Mouse (Mus musculus): ENCODE data around the gene Fcrla. TPM values are rescaled to one million over a fixed set of nuclear protein-coding genes. Genes with fewer than 3 reads are reported as not detected.
"Not testable (repeated sequence)": the region's sequence is repeated elsewhere in the genome, so short reads cannot be mapped to it uniquely, and the experiment has no call there.

Gene Fcrla
- 0.08 TPM in 1 of 2 replicates, not detected in the other for polyA plus RNA-seq (2012; rRNA removed)

GRCm38 (mm10) chr1:170927378-170927777 lies at the start of gene Fcrla:
Fcrla (minus strand) TSS chr1:170927583.
- H3K27ac ChIP-seq (ENCODE audit: insufficient read depth, low read length), result no peak within 1 kb of the TSS
- TF ChIP-seq CTCF (IDR thresholded peaks at IDR 0.05; ENCODE audit: extremely low read depth, insufficient read depth, low read length), result no peak
- TF ChIP-seq POLR2A (IDR thresholded peaks at IDR 0.05; ENCODE audit: extremely low read depth, insufficient read depth, low read length), result no peak
- H3K4me3 ChIP-seq (ENCODE audit: insufficient read depth, low read length), result no peak within 1 kb of the TSS
- H3K4me1 ChIP-seq (ENCODE audit: control insufficient read depth, insufficient read depth, low read length), result no peaks in the 10 kb centered on the region

GRCm38 (mm10) chr1:170976447-170976846 lies 49.1 kb upstream of the Fcrla start, which contains the start of gene Fcgr2b:
Fcgr2b (minus strand) TSS chr1:170976547.
- no peaks in the 10 kb centered on the region for H3K4me1 ChIP-seq (ENCODE audit: control insufficient read depth, insufficient read depth, low read length)
- H3K4me3 ChIP-seq (ENCODE audit: insufficient read depth, low read length), result no peak within 1 kb of the TSS; the same call in 1 of the 2 replicates
- no peak for TF ChIP-seq CTCF (IDR thresholded peaks at IDR 0.05; ENCODE audit: extremely low read depth, insufficient read depth, low read length)
- TF ChIP-seq POLR2A (IDR thresholded peaks at IDR 0.05; ENCODE audit: extremely low read depth, insufficient read depth, low read length), result no peak
- no peak within 1 kb of the TSS for H3K27ac ChIP-seq (ENCODE audit: insufficient read depth, low read length)

- TF ChIP-seq CTCF (IDR thresholded peaks at IDR 0.05; ENCODE audit: extremely low read depth, insufficient read depth, low read length), result no peak
- H3K4me1 ChIP-seq (ENCODE audit: control insufficient read depth, insufficient read depth, low read length), result no peaks in the 10 kb centered on the region
- H3K4me3 ChIP-seq (ENCODE audit: insufficient read depth, low read length), result no peak overlapping the region; the same call in 1 of the 2 replicates
- no peak overlapping the region for H3K27ac ChIP-seq (ENCODE audit: insufficient read depth, low read length)
Observed at GRCm38 (mm10) chr1:170975751-170976161, 48.4 kb upstream of the Fcrla start.

- H3K4me1 ChIP-seq (ENCODE audit: control insufficient read depth, insufficient read depth, low read length); H3K4me3 ChIP-seq (ENCODE audit: insufficient read depth, low read length); H3K27ac ChIP-seq (ENCODE audit: insufficient read depth, low read length): not testable (repeated sequence)
Observed at GRCm38 (mm10) chr1:170975350-170975749, 48.0 kb upstream of the Fcrla start.

GRCm38 (mm10) chr1:170974736-170975135 lies 47.4 kb upstream of the Fcrla start:
- Histone ChIP-seq H3K4me3 (ENCODE audit: insufficient read depth, low read length) (no peak overlapping the region), H3K27ac (ENCODE audit: insufficient read depth, low read length) (no peak overlapping the region), H3K4me1 (ENCODE audit: control insufficient read depth, insufficient read depth, low read length) (no peaks in the 10 kb centered on the region)
- TF ChIP-seq CTCF (IDR thresholded peaks at IDR 0.05; ENCODE audit: extremely low read depth, insufficient read depth, low read length), result no peak
- no peak for TF ChIP-seq POLR2A (IDR thresholded peaks at IDR 0.05; ENCODE audit: extremely low read depth, insufficient read depth, low read length)

GRCm38 (mm10) chr1:170974171-170974570 lies 46.8 kb upstream of the Fcrla start:
- H3K4me3 ChIP-seq (ENCODE audit: insufficient read depth, low read length), result no peak overlapping the region
- TF ChIP-seq CTCF (IDR thresholded peaks at IDR 0.05; ENCODE audit: extremely low read depth, insufficient read depth, low read length) (no peak), POLR2A (IDR thresholded peaks at IDR 0.05; ENCODE audit: extremely low read depth, insufficient read depth, low read length) (no peak)
- no peaks in the 10 kb centered on the region for H3K4me1 ChIP-seq (ENCODE audit: control insufficient read depth, insufficient read depth, low read length)
- H3K27ac ChIP-seq (ENCODE audit: insufficient read depth, low read length), result no peak overlapping the region

GRCm38 (mm10) chr1:170972936-170973335 lies 45.6 kb upstream of the Fcrla start:
- no peak overlapping the region for H3K27ac ChIP-seq (ENCODE audit: insufficient read depth, low read length)
- no peak for TF ChIP-seq CTCF (IDR thresholded peaks at IDR 0.05; ENCODE audit: extremely low read depth, insufficient read depth, low read length)
- TF ChIP-seq POLR2A (IDR thresholded peaks at IDR 0.05; ENCODE audit: extremely low read depth, insufficient read depth, low read length), result no peak
- H3K4me1 ChIP-seq (ENCODE audit: control insufficient read depth, insufficient read depth, low read length), result no peaks in the 10 kb centered on the region
- no peak overlapping the region for H3K4me3 ChIP-seq (ENCODE audit: insufficient read depth, low read length)

- H3K4me1 ChIP-seq (ENCODE audit: control insufficient read depth, insufficient read depth, low read length), result no peaks in the 10 kb centered on the region
- no peak overlapping the region for H3K27ac ChIP-seq (ENCODE audit: insufficient read depth, low read length)
- TF ChIP-seq POLR2A (IDR thresholded peaks at IDR 0.05; ENCODE audit: extremely low read depth, insufficient read depth, low read length), result no peak
- TF ChIP-seq CTCF (IDR thresholded peaks at IDR 0.05; ENCODE audit: extremely low read depth, insufficient read depth, low read length), result no peak
- no peak overlapping the region for H3K4me3 ChIP-seq (ENCODE audit: insufficient read depth, low read length)
Observed at GRCm38 (mm10) chr1:170972494-170972893, 45.1 kb upstream of the Fcrla start.

- TF ChIP-seq CTCF (IDR thresholded peaks at IDR 0.05; ENCODE audit: extremely low read depth, insufficient read depth, low read length) (no peak), POLR2A (IDR thresholded peaks at IDR 0.05; ENCODE audit: extremely low read depth, insufficient read depth, low read length) (no peak)
- Histone ChIP-seq H3K4me3 (ENCODE audit: insufficient read depth, low read length) (no peak overlapping the region), H3K4me1 (ENCODE audit: control insufficient read depth, insufficient read depth, low read length) (no peaks in the 10 kb centered on the region)
Observed at GRCm38 (mm10) chr1:170968576-170968975, 41.2 kb upstream of the Fcrla start.

GRCm38 (mm10) chr1:170967581-170967980 lies 40.2 kb upstream of the Fcrla start:
- H3K4me1 ChIP-seq (ENCODE audit: control insufficient read depth, insufficient read depth, low read length), result no peaks in the 10 kb centered on the region
- no peak overlapping the region for H3K4me3 ChIP-seq (ENCODE audit: insufficient read depth, low read length)
- no peak overlapping the region for H3K27ac ChIP-seq (ENCODE audit: insufficient read depth, low read length)
- no peak for TF ChIP-seq POLR2A (IDR thresholded peaks at IDR 0.05; ENCODE audit: extremely low read depth, insufficient read depth, low read length)
- TF ChIP-seq CTCF (IDR thresholded peaks at IDR 0.05; ENCODE audit: extremely low read depth, insufficient read depth, low read length), result no peak

More at GRCm38 (mm10) chr1:170968576-170968975, 41.2 kb upstream of the Fcrla start:
- no peak overlapping the region for H3K27ac ChIP-seq (ENCODE audit: insufficient read depth, low read length)

- no peak overlapping the region for H3K4me3 ChIP-seq (ENCODE audit: insufficient read depth, low read length)
- no peaks in the 10 kb centered on the region for H3K4me1 ChIP-seq (ENCODE audit: control insufficient read depth, insufficient read depth, low read length)
- H3K27ac ChIP-seq (ENCODE audit: insufficient read depth, low read length), result no peak overlapping the region
- no peak for TF ChIP-seq POLR2A (IDR thresholded peaks at IDR 0.05; ENCODE audit: extremely low read depth, insufficient read depth, low read length)
- TF ChIP-seq CTCF (IDR thresholded peaks at IDR 0.05; ENCODE audit: extremely low read depth, insufficient read depth, low read length), result no peak
Observed at GRCm38 (mm10) chr1:170963087-170963486, 35.7 kb upstream of the Fcrla start.

Measured in cortical plate, adult 2 months (tissue).